Mouse (Mus musculus): ENCODE measurements at regions not wholly inside any gene's neighbourhood (a gene's known extent, or its start where the extent isn't known, plus 50 kb on each side); places are given as distances from the start of the nearest gene placed in this dataset.

GRCm38 (mm10) chr8:64336546-64336945 is 130.5 kb upstream of the Tll1 start:
- H3K27ac ChIP-seq (ENCODE audit: poor library complexity, severe bottlenecking) = no peak overlapping the region
- H3K4me1 ChIP-seq (replicated peaks) = no peaks in the 10 kb centered on the region
- no peak overlapping the region for H3K9ac ChIP-seq
- no peaks in the 10 kb centered on the region for H3K9me3 ChIP-seq (replicated peaks)
- no peaks in the 10 kb centered on the region for H3K36me3 ChIP-seq
- no peak overlapping the region for H3K4me3 ChIP-seq
- no peak for ATAC-seq (ENCODE audit: insufficient number of reproducible peaks, low FRiP score)
- no peak overlapping the region for H3K4me2 ChIP-seq
- H3K27me3 ChIP-seq (replicated peaks) = no peaks in the 10 kb centered on the region

DNA sequence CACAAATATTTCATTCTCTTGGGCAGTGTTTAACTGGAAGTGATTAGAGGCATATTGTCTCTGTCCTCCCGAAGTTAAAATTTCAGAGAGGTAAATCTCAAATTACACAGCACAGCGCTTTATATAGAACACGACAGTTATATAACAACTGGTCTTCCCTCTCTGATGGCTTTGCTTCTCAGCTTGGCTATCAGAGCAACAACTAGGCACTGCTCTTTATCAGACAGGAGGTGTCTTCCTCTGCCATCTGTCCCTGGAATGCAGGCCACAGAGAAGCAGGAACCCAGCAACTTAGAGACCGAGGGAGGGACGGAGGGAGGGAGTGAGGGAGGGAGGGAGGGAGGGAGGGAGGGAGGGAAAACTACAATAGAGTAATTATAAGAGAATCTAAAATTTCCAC is 129.4 kb upstream of the Tll1 start:
- no peak overlapping the region for H3K9ac ChIP-seq
- WGBS = 23% methylated on average over 4 of the region's 5 CpGs
- H3K27ac ChIP-seq (ENCODE audit: poor library complexity, severe bottlenecking) = no peak overlapping the region
- no peak for ATAC-seq (ENCODE audit: insufficient number of reproducible peaks, low FRiP score)
- no peaks in the 10 kb centered on the region for H3K9me3 ChIP-seq (replicated peaks)
- H3K27me3 ChIP-seq (replicated peaks) = no peaks in the 10 kb centered on the region
- no peak overlapping the region for H3K4me3 ChIP-seq
- no peaks in the 10 kb centered on the region for H3K36me3 ChIP-seq
- no peaks in the 10 kb centered on the region for H3K4me1 ChIP-seq (replicated peaks)
- H3K4me2 ChIP-seq = no peak overlapping the region

DNA sequence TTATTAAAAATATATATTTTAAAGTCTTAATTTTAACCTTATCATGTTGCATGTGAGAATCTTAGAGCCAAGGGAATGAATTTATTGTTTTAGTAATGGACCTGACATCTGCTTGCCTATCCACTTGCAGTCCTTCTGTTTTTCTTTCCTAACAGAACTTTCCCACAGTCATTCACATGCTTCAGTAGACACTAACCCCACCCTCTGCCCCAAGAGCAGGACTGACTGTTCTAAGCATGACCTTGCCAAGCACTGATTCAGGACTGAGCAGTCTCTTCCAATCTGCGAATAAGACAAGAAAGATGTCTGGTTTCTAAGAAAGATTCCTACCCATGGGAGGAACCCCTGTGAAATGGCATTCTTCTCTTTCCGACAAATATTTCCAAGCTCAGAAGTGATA is 117.9 kb upstream of the Tll1 start:
- Histone ChIP-seq H3K9me3 (replicated peaks) (no peaks in the 10 kb centered on the region), H3K4me3 (no peak overlapping the region), H3K36me3 (no peaks in the 10 kb centered on the region), H3K4me1 (replicated peaks) (peaks cover 3% of the 10 kb centered on the region), H3K4me2 (no peak overlapping the region), H3K9ac (no peak overlapping the region), H3K27ac (ENCODE audit: poor library complexity, severe bottlenecking) (no peak overlapping the region), H3K27me3 (replicated peaks) (no peaks in the 10 kb centered on the region)
- WGBS = 68% methylated on average over 2 of the region's 2 CpGs
- no peak for ATAC-seq (ENCODE audit: insufficient number of reproducible peaks, low FRiP score)

- WGBS = 80% methylated on average over 4 of the region's 4 CpGs
- no peak for ATAC-seq (ENCODE audit: insufficient number of reproducible peaks, low FRiP score)
- H3K9ac ChIP-seq = no peak overlapping the region
- no peak overlapping the region for H3K27ac ChIP-seq (ENCODE audit: poor library complexity, severe bottlenecking)
- peaks cover 6% of the 10 kb centered on the region for H3K4me1 ChIP-seq (replicated peaks)
- no peak overlapping the region for H3K4me2 ChIP-seq
- H3K4me3 ChIP-seq = no peak overlapping the region
- H3K36me3 ChIP-seq = no peaks in the 10 kb centered on the region
- no peaks in the 10 kb centered on the region for H3K9me3 ChIP-seq (replicated peaks)
- H3K27me3 ChIP-seq (replicated peaks) = no peaks in the 10 kb centered on the region
Observed at GRCm38 (mm10) chr8:64320343-64320742, 114.3 kb upstream of the Tll1 start.

GRCm38 (mm10) chr8:64319220-64319820 is 113.2 kb upstream of the Tll1 start:
- Histone ChIP-seq H3K4me2 (no peak overlapping the region), H3K4me1 (replicated peaks) (peaks cover 6% of the 10 kb centered on the region), H3K4me3 (no peak overlapping the region), H3K9ac (no peak overlapping the region), H3K36me3 (no peaks in the 10 kb centered on the region), H3K27me3 (replicated peaks) (no peaks in the 10 kb centered on the region), H3K9me3 (replicated peaks) (no peaks in the 10 kb centered on the region), H3K27ac (ENCODE audit: poor library complexity, severe bottlenecking) (no peak overlapping the region)
- 77% methylated on average over 6 of the region's 6 CpGs for WGBS
- no peak for ATAC-seq (ENCODE audit: insufficient number of reproducible peaks, low FRiP score)

- H3K9ac ChIP-seq = no peak overlapping the region
- H3K36me3 ChIP-seq = no peaks in the 10 kb centered on the region
- H3K4me3 ChIP-seq = no peak overlapping the region
- no peaks in the 10 kb centered on the region for H3K9me3 ChIP-seq (replicated peaks)
- H3K27ac ChIP-seq (ENCODE audit: poor library complexity, severe bottlenecking) = no peak overlapping the region
- WGBS = 61% methylated on average over 10 of the region's 10 CpGs
- peaks cover 6% of the 10 kb centered on the region for H3K4me1 ChIP-seq (replicated peaks)
- no peaks in the 10 kb centered on the region for H3K27me3 ChIP-seq (replicated peaks)
- no peak overlapping the region for H3K4me2 ChIP-seq
- no peak for ATAC-seq (ENCODE audit: insufficient number of reproducible peaks, low FRiP score)
Observed at GRCm38 (mm10) chr8:64318524-64319219, 112.6 kb upstream of the Tll1 start.

DNA sequence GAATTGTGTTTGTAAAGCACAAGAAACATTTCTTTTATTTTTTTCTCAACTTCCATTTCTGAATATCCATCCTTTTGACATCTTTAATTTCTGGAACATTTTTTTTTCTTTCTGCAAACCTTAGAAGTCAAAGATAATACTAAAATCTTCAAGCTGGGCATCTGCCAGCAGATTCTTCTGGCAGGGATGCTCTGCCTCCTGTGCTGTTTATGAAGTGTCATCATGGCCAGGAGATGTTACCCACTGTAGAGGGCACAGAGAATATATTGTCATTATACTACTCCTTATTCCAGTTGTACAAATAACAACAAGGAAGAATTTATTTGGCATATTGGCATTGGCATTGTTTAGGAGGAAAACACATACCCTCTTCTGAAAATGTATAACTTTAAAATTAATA is 111.7 kb upstream of the Tll1 start:
- no peaks in the 10 kb centered on the region for H3K27me3 ChIP-seq (replicated peaks)
- H3K9ac ChIP-seq = no peak overlapping the region
- H3K27ac ChIP-seq (ENCODE audit: poor library complexity, severe bottlenecking) = no peak overlapping the region
- no peak overlapping the region for H3K4me2 ChIP-seq
- no peaks in the 10 kb centered on the region for H3K9me3 ChIP-seq (replicated peaks)
- H3K36me3 ChIP-seq = no peaks in the 10 kb centered on the region
- ATAC-seq (ENCODE audit: insufficient number of reproducible peaks, low FRiP score) = no peak
- no peak overlapping the region for H3K4me3 ChIP-seq
- peaks cover 6% of the 10 kb centered on the region for H3K4me1 ChIP-seq (replicated peaks)

DNA sequence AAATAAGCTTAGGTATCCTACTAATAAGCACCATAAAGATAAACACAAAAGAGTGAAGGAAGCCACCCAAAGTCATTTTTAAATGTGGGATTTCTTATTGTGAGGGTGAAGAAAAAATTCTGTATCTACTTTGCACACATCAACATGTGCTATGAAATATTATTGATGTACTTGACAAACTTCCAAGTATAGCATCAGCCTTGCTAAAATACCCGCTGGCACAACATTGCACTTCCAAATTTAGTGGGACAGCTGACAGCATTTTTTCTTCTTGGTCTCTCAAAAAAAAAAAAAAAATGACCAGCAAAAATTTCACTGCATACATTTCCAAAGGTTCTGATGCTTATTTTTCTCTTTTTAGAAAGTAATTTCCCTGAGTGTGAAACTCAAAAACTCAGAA is 101.9 kb upstream of the Tll1 start:
- no peaks in the 10 kb centered on the region for H3K4me1 ChIP-seq (replicated peaks)
- no peak for ATAC-seq (ENCODE audit: insufficient number of reproducible peaks, low FRiP score)
- 74% methylated on average over 1 of the region's 1 CpGs for WGBS
- no peak overlapping the region for H3K9ac ChIP-seq
- no peaks in the 10 kb centered on the region for H3K36me3 ChIP-seq
- no peak overlapping the region for H3K4me3 ChIP-seq
- no peaks in the 10 kb centered on the region for H3K27me3 ChIP-seq (replicated peaks)
- H3K4me2 ChIP-seq = no peak overlapping the region
- H3K9me3 ChIP-seq (replicated peaks) = no peaks in the 10 kb centered on the region
- H3K27ac ChIP-seq (ENCODE audit: poor library complexity, severe bottlenecking) = no peak overlapping the region

- H3K27ac ChIP-seq (ENCODE audit: poor library complexity, severe bottlenecking) = no peak overlapping the region
- no peaks in the 10 kb centered on the region for H3K4me1 ChIP-seq (replicated peaks)
- no peak overlapping the region for H3K4me2 ChIP-seq
- 81% methylated on average over 6 of the region's 6 CpGs for WGBS
- no peaks in the 10 kb centered on the region for H3K9me3 ChIP-seq (replicated peaks)
- no peaks in the 10 kb centered on the region for H3K27me3 ChIP-seq (replicated peaks)
- no peak overlapping the region for H3K4me3 ChIP-seq
- no peak overlapping the region for H3K9ac ChIP-seq
- H3K36me3 ChIP-seq = no peaks in the 10 kb centered on the region
- ATAC-seq (ENCODE audit: insufficient number of reproducible peaks, low FRiP score) = no peak
Observed at GRCm38 (mm10) chr8:64282806-64283205, 76.7 kb upstream of the Tll1 start.

DNA sequence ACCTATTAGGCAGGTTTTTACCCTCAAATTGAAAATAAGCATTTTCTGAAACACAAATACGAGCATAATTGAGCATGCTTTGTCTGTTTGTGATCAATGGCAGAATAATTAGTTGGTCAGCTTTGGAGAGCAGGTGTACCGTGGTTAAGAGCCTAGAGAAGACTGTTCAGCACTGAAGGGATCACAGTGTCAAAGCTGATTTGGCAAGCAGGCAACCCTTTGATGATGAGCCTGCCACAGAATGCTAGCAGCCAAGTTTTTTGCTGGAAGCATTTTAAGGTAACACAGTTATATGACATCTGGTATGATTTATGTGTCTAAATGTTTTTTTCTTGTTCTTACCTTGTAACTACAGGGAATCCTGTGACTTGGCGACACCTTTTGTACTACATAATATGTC is 75.5 kb upstream of the Tll1 start:
- Histone ChIP-seq H3K4me2 (no peak overlapping the region), H3K9me3 (replicated peaks) (no peaks in the 10 kb centered on the region), H3K4me1 (replicated peaks) (no peaks in the 10 kb centered on the region), H3K27ac (ENCODE audit: poor library complexity, severe bottlenecking) (no peak overlapping the region), H3K27me3 (replicated peaks) (no peaks in the 10 kb centered on the region), H3K4me3 (no peak overlapping the region), H3K9ac (no peak overlapping the region), H3K36me3 (no peaks in the 10 kb centered on the region)
- no peak for ATAC-seq (ENCODE audit: insufficient number of reproducible peaks, low FRiP score)
- 71% methylated on average over 3 of the region's 3 CpGs for WGBS

DNA sequence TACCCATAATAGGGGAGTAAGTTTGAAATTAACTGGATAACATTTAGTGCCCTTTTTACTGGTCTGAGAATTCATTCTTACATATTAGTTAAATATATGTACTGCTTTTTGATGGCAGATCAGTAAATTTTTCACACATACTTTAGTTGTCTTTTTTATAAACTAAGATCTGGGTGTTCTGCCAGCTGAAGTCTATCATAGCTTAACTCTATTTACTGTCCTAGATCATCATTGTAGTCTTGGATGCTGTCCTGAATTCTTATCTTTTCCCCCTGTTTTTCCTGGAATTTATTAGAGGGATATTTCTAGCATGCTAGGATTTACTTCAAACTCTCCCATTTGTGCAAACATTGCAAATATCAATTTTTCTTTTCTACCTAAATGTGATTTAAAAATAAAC is 74.3 kb upstream of the Tll1 start:
- no peak overlapping the region for H3K4me3 ChIP-seq
- H3K4me1 ChIP-seq (replicated peaks) = no peaks in the 10 kb centered on the region
- H3K27me3 ChIP-seq (replicated peaks) = no peaks in the 10 kb centered on the region
- no peak overlapping the region for H3K27ac ChIP-seq (ENCODE audit: poor library complexity, severe bottlenecking)
- H3K9ac ChIP-seq = no peak overlapping the region
- ATAC-seq (ENCODE audit: insufficient number of reproducible peaks, low FRiP score) = no peak
- H3K36me3 ChIP-seq = no peaks in the 10 kb centered on the region
- H3K4me2 ChIP-seq = no peak overlapping the region
- H3K9me3 ChIP-seq (replicated peaks) = no peaks in the 10 kb centered on the region

- no peaks in the 10 kb centered on the region for H3K9me3 ChIP-seq (replicated peaks)
- no peak overlapping the region for H3K4me2 ChIP-seq
- no peak overlapping the region for H3K27ac ChIP-seq (ENCODE audit: poor library complexity, severe bottlenecking)
- H3K4me3 ChIP-seq = no peak overlapping the region
- no peaks in the 10 kb centered on the region for H3K4me1 ChIP-seq (replicated peaks)
- no peak overlapping the region for H3K9ac ChIP-seq
- no peaks in the 10 kb centered on the region for H3K27me3 ChIP-seq (replicated peaks)
- no peaks in the 10 kb centered on the region for H3K36me3 ChIP-seq
- ATAC-seq (ENCODE audit: insufficient number of reproducible peaks, low FRiP score) = no peak
- 77% methylated on average over 6 of the region's 6 CpGs for WGBS
Observed at GRCm38 (mm10) chr8:64276058-64276457, 70.0 kb upstream of the Tll1 start.
